Mouse (Mus musculus): ENCODE data around the gene Fsd1l.

DNA sequence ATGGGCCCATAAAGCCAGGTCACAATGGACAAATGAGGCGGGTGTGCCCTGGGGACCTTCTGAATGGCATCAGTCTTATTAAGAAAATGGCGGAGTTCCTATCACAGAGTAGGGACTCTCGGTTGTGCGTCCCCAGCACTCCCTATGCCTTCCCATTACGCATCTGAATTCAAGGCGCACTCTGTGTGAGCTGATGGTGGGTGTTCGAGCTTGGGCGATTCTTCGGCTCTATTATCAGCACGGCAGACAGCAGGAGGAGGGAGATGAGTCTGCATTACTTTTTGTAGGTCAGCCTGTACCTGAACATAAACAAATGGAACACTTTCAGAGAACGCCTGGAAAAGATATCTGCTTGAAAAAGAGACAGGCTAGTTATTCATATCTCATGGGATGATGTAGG, 39.7 kb upstream of the Fsd1l start:
- TF ChIP-seq POLR2A (IDR thresholded peaks at IDR 0.05; ENCODE audit: insufficient read depth, low read length) (no peak), CTCF (IDR thresholded peaks at IDR 0.05; ENCODE audit: low read depth, low read length) (no peak)
